Mouse (Mus musculus): ENCODE measurements around the gene Rprd2. TPM values are rescaled to one million over a fixed set of nuclear protein-coding genes. Genes with fewer than 3 reads are reported as not detected.
"Not testable (repeated sequence)": the region's sequence is repeated elsewhere in the genome, so short reads cannot be mapped to it uniquely, and the experiment has no call there.

The Rprd2 gene
- polyA plus RNA-seq (2016; fragmentation: Nextera tagmentation; extraction: Ambion mirVana): 28.3 and 29.6 TPM in 2 replicates

- ATAC-seq (ENCODE audit: low FRiP score): peak; percentile 72
- Histone ChIP-seq H3K9me3 (replicated peaks) (no peaks in the 10 kb centered on the region), H3K4me3 (peak within 1 kb of the TSS; percentile 79), H3K4me1 (peaks cover 27% of the 10 kb centered on the region), H3K9ac (peak within 1 kb of the TSS; percentile 95), H3K27me3 (no peaks in the 10 kb centered on the region), H3K4me2 (replicated peaks) (peak within 1 kb of the TSS; percentile 71), H3K27ac (peak within 1 kb of the TSS; percentile 100), H3K36me3 (no peaks in the 10 kb centered on the region)
- WGBS: under 1% methylated on average over 60 of the region's 60 CpGs
Measured at GRCm38 (mm10) chr3:95818571-95819288, at the start of gene Rprd2. TSS of gene Rprd2 (minus strand) at chr3:95818863.

DNA sequence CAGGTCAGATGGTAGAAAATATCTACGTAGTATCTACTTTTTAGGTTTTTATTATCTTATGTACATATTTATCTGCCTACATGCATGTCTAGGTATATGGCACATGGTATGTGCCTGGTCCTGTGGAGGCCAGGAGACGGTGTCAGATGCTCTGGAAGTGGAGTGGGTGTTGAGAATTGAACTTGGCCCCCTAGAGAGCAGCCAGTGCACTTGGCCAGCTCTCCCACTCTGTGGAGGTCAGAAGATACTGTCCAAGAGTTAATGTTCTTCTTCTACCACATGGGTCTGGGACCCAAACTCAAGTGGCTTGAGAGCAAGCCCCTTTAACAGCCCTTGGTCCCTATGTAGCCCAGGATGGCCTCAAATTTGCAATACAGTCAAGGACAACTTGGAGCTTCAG is 48.7 kb upstream of the Rprd2 start:
- Histone ChIP-seq H3K36me3 (peaks cover 39% of the 10 kb centered on the region), H3K4me3 (no peak overlapping the region), H3K9me3 (replicated peaks) (no peaks in the 10 kb centered on the region), H3K4me2 (replicated peaks) (no peak overlapping the region), H3K27ac (no peak overlapping the region), H3K4me1 (peaks cover 16% of the 10 kb centered on the region), H3K27me3 (no peaks in the 10 kb centered on the region), H3K9ac (no peak overlapping the region)
- no peak for ATAC-seq (ENCODE audit: low FRiP score)
- 90% methylated on average over 2 of the region's 2 CpGs for WGBS

GRCm38 (mm10) chr3:95866071-95866470 is 47.4 kb upstream of the Rprd2 start:
- 95% methylated on average over 5 of the region's 5 CpGs for WGBS
- H3K27ac ChIP-seq: no peak overlapping the region
- no peak overlapping the region for H3K4me2 ChIP-seq (replicated peaks)
- H3K27me3 ChIP-seq: no peaks in the 10 kb centered on the region
- H3K36me3 ChIP-seq: peaks cover 46% of the 10 kb centered on the region
- H3K4me1 ChIP-seq: peaks cover 10% of the 10 kb centered on the region
- ATAC-seq (ENCODE audit: low FRiP score): no peak
- no peak overlapping the region for H3K9ac ChIP-seq
- no peaks in the 10 kb centered on the region for H3K9me3 ChIP-seq (replicated peaks)
- no peak overlapping the region for H3K4me3 ChIP-seq

GRCm38 (mm10) chr3:95865571-95865970 is 46.9 kb upstream of the Rprd2 start:
- no peak overlapping the region for H3K9ac ChIP-seq
- H3K9me3 ChIP-seq (replicated peaks): no peaks in the 10 kb centered on the region
- 94% methylated on average over 20 of the region's 20 CpGs for WGBS
- no peak overlapping the region for H3K27ac ChIP-seq
- H3K36me3 ChIP-seq: peaks cover 46% of the 10 kb centered on the region
- ATAC-seq (ENCODE audit: low FRiP score): no peak
- no peaks in the 10 kb centered on the region for H3K27me3 ChIP-seq
- H3K4me2 ChIP-seq (replicated peaks): no peak overlapping the region
- H3K4me1 ChIP-seq: peaks cover 7% of the 10 kb centered on the region
- no peak overlapping the region for H3K4me3 ChIP-seq

DNA sequence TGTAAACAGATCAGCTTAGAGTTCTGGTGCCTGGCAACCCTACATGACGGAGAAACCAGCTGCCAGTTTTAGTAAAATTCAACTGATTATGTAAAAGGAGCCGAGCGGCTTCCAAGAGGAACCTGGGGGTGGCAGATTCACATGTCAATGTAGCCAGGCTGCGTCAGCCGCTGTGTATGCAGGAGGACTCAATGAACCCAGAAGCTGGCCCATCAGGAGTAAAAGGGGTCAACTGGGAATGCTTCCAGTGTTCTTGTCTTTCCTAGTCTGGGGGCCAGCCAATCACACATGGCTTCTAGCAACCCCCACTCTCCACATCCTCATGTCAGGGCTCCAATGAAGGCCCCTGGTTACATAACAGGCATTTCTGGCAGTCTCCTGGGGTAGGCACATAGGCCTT is 46.4 kb upstream of the Rprd2 start:
- Histone ChIP-seq H3K9ac (no peak overlapping the region), H3K4me1 (peaks cover 1% of the 10 kb centered on the region; the same call in 1 of the 2 replicates), H3K27me3 (no peaks in the 10 kb centered on the region), H3K27ac (no peak overlapping the region), H3K9me3 (replicated peaks) (no peaks in the 10 kb centered on the region), H3K4me2 (replicated peaks) (no peak overlapping the region), H3K4me3 (no peak overlapping the region), H3K36me3 (peaks cover 46% of the 10 kb centered on the region)
- WGBS: 96% methylated on average over 5 of the region's 5 CpGs
- no peak for ATAC-seq (ENCODE audit: low FRiP score)

GRCm38 (mm10) chr3:95863578-95863977 is 44.9 kb upstream of the Rprd2 start:
- no peak overlapping the region for H3K9ac ChIP-seq
- no peak overlapping the region for H3K4me3 ChIP-seq
- H3K27me3 ChIP-seq: no peaks in the 10 kb centered on the region
- no peak overlapping the region for H3K4me2 ChIP-seq (replicated peaks)
- H3K36me3 ChIP-seq: peaks cover 36% of the 10 kb centered on the region
- H3K9me3 ChIP-seq (replicated peaks): no peaks in the 10 kb centered on the region
- no peak for ATAC-seq (ENCODE audit: low FRiP score)
- no peaks in the 10 kb centered on the region for H3K4me1 ChIP-seq
- 75% methylated on average over 7 of the region's 7 CpGs for WGBS
- no peak overlapping the region for H3K27ac ChIP-seq

GRCm38 (mm10) chr3:95861796-95862195 is 43.1 kb upstream of the Rprd2 start:
- no peak overlapping the region for H3K27ac ChIP-seq
- no peak overlapping the region for H3K4me3 ChIP-seq
- ATAC-seq (ENCODE audit: low FRiP score): 0 out of 2 replicates have a peak, but pooled peaks have one; percentile 46
- H3K4me2 ChIP-seq (replicated peaks): no peak overlapping the region
- no peaks in the 10 kb centered on the region for H3K9me3 ChIP-seq (replicated peaks)
- 37% methylated on average over 2 of the region's 2 CpGs for WGBS
- peaks cover 27% of the 10 kb centered on the region for H3K36me3 ChIP-seq
- H3K4me1 ChIP-seq: no peaks in the 10 kb centered on the region
- H3K9ac ChIP-seq: no peak overlapping the region
- H3K27me3 ChIP-seq: no peaks in the 10 kb centered on the region

DNA sequence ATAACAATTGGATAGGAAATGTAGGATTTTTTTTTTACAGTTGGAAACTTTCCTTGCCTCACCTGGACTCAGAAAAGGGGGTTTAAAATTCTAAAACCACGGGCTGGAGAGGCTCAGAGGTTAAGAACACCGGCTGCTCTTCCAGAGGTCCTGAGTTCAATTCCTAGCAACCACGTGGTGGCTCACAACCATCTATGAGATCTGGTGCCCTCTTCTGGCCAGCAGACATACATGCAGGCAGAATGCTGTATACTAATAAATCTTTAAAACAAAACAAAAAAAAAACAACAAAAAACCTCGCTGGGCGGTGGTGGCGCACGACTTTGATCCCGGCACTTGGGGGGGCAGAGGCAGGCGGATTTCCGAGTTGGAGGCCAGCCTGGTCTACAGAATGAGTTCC is 42.6 kb upstream of the Rprd2 start:
- Histone ChIP-seq H3K9ac (no peak overlapping the region), H3K27ac (no peak overlapping the region), H3K36me3 (peaks cover 25% of the 10 kb centered on the region), H3K4me1 (0 out of 2 replicates have a peak, but pooled peaks cover under 1% of the 10 kb centered on the region), H3K9me3 (replicated peaks) (no peaks in the 10 kb centered on the region), H3K4me3 (no peak overlapping the region), H3K4me2 (replicated peaks) (no peak overlapping the region), H3K27me3 (no peaks in the 10 kb centered on the region)
- WGBS: 71% methylated on average over 10 of the region's 10 CpGs
- no peak for ATAC-seq (ENCODE audit: low FRiP score)

DNA sequence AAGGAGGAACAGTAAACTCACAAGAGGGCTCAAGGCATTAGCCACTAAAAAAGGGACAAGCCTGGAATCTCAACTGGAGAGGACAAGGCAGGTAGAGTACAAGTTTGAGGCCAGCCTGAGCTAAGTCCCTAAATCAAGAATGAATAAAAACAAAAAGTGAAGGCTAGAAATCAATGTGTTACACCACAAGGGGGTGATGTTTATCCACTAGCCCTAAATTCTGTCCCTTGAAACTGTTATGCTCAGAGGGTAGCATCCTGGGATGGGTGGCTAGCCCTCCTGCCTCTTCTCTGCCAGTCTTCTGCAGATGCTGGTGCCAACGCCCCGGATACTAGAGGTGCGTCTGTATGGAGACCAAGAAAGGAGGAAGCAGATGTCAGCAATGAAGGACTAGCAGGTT is 41.7 kb upstream of the Rprd2 start:
- Histone ChIP-seq H3K4me2 (replicated peaks) (no peak overlapping the region), H3K36me3 (peaks cover 21% of the 10 kb centered on the region), H3K27ac (no peak overlapping the region), H3K9ac (no peak overlapping the region), H3K4me3 (no peak overlapping the region), H3K27me3 (no peaks in the 10 kb centered on the region), H3K9me3 (replicated peaks) (no peaks in the 10 kb centered on the region), H3K4me1 (0 out of 2 replicates have a peak, but pooled peaks cover 4% of the 10 kb centered on the region)
- WGBS: 87% methylated on average over 3 of the region's 3 CpGs
- ATAC-seq (ENCODE audit: low FRiP score): no peak

GRCm38 (mm10) chr3:95858278-95858677 is 39.6 kb upstream of the Rprd2 start:
- not testable (repeated sequence) for H3K27me3 ChIP-seq; H3K9me3 ChIP-seq (replicated peaks); H3K4me1 ChIP-seq; H3K4me2 ChIP-seq (replicated peaks); H3K4me3 ChIP-seq; H3K9ac ChIP-seq; ATAC-seq (ENCODE audit: low FRiP score); H3K27ac ChIP-seq
- H3K36me3 ChIP-seq: peaks cover 14% of the 10 kb centered on the region
- 91% methylated on average over 3 of the region's 3 CpGs for WGBS

DNA sequence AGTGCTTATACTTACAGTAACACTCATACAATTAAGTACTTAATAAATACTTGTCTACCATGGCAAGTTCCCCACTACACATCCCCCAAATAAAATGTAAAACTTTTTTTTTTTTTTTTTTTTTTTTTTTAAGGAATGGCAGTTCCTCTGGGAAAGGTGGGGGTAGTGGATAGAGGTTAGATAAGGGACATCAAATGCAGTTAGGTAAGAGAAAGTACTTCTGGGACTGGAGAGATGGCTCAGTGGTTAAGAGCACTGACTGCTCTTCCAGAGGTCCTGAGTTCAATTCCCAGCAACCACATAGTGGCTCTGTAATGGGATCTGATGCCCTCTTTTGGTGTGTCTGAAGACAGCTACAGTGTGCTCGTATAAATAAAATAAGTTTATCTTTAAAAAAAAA is 38.4 kb upstream of the Rprd2 start:
- H3K27me3 ChIP-seq; H3K27ac ChIP-seq; H3K9ac ChIP-seq; H3K4me2 ChIP-seq (replicated peaks); ATAC-seq (ENCODE audit: low FRiP score); H3K4me1 ChIP-seq; H3K4me3 ChIP-seq; H3K9me3 ChIP-seq (replicated peaks): not testable (repeated sequence)
- peaks cover 19% of the 10 kb centered on the region for H3K36me3 ChIP-seq
- 91% methylated on average over 1 of the region's 1 CpGs for WGBS

DNA sequence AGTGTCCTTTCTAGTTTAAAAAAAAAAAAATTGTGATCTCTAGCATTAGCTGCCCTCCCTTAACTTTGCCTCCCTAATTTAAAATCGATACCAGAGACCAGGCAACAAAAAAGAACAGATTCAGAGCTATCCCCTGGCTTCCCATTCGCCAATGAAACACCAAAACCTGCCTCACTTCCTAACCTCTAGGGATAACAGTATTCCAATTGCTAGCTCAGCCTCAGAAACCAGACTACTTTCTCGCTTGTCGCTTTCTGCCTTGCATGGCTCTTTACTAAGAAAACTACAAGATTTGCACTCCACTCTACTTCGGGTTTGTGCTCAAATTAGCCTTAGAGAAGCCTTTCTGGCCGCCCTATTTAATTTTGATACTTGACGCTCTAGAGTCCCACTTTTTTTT is 37.5 kb upstream of the Rprd2 start:
- peaks cover 20% of the 10 kb centered on the region for H3K36me3 ChIP-seq
- H3K27me3 ChIP-seq: no peaks in the 10 kb centered on the region
- 27% methylated on average over 7 of the region's 7 CpGs for WGBS
- ATAC-seq (ENCODE audit: low FRiP score): no peak; the same call in none of the 2 replicates
- peaks cover 9% of the 10 kb centered on the region for H3K4me1 ChIP-seq
- H3K9ac ChIP-seq: peak overlapping the region; percentile 90
- H3K27ac ChIP-seq: peak overlapping the region; percentile 55; the same call in 1 of the 2 replicates
- peak overlapping the region; percentile 81 for H3K4me2 ChIP-seq (replicated peaks)
- no peaks in the 10 kb centered on the region for H3K9me3 ChIP-seq (replicated peaks)
- peak overlapping the region; percentile 87 for H3K4me3 ChIP-seq

DNA sequence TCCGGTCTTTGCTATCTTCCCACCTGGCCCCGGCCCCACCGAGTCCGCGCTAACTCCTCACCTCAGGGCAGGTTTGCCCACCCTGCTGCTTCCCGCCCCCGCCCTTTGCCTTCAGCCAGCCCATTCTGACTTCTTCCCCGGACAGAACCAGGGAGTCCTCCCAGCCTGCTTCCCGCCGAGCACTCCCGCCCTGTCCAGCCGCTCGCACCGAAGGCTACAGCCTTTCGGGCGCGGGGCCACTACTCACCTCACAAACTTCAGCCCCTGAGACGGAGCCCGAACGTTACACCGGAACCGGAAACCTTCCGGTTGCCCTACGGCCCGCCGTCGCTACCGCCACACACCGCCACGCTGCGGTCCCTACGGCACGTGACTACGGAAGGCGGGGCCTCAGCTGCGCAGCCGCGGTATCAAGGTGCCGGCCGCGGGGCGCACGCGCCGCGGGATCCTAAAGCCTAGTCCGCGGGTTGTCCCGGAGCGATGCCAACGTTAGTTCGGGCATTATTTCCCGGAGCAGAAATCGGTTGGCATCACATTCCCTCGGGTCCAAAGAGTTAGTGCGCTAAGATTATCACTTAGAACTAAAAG is 36.9 kb upstream of the Rprd2 start, which contains the start of gene Prpf3:
Prpf3 (minus strand) TSS at position 384 of the 588 bp plus-strand sequence.
- Histone ChIP-seq H3K4me1 (peaks cover 9% of the 10 kb centered on the region), H3K9ac (peak within 1 kb of the TSS; percentile 90), H3K9me3 (replicated peaks) (no peaks in the 10 kb centered on the region), H3K27me3 (no peaks in the 10 kb centered on the region), H3K27ac (peak within 1 kb of the TSS; percentile 78), H3K4me2 (replicated peaks) (peak within 1 kb of the TSS; percentile 81), H3K36me3 (peaks cover 25% of the 10 kb centered on the region), H3K4me3 (peak within 1 kb of the TSS; percentile 87)
- peak; percentile 98 for ATAC-seq (ENCODE audit: low FRiP score)
- WGBS: under 1% methylated on average over 56 of the region's 56 CpGs

Data from hindbrain, embryonic 12.5 days (tissue).